Mouse (Mus musculus) testis, adult 2 months (tissue): ENCODE data around the gene Pkp4. TPM values are rescaled to one million over a fixed set of nuclear protein-coding genes. Genes with fewer than 3 reads are reported as not detected.

ENCODE experiments used
- H3K27ac ChIP-seq: fragments of 200-500 bp; 2 replicates; pipeline ENCODE4 v1.5.1; 2012; ENCODE audit warnings: low read depth, low read length; ENCODE audit not compliant: control insufficient read depth, insufficient read depth
- H3K27me3 ChIP-seq: fragments of 200-500 bp; 2 replicates; pipeline ENCODE4 v1.6.1; 2012; ENCODE audit warnings: mild to moderate bottlenecking, low read length, moderate library complexity; ENCODE audit not compliant: control insufficient read depth, insufficient read depth
- H3K36me3 ChIP-seq: fragments of 200-500 bp; 2 replicates; pipeline ENCODE4 v1.6.1; 2012; ENCODE audit warnings: mild to moderate bottlenecking, low read length; ENCODE audit not compliant: control insufficient read depth, insufficient read depth
- H3K4me1 ChIP-seq: fragments of 200-500 bp; 2 replicates; pipeline ENCODE4 v1.6.1; 2012; ENCODE audit warnings: low read length; ENCODE audit not compliant: control insufficient read depth, insufficient read depth
- H3K4me3 ChIP-seq: fragments of 200-500 bp; 2 replicates; pipeline ENCODE4 v1.5.1; 2012; ENCODE audit warnings: low read depth, mild to moderate bottlenecking, low read length, moderate library complexity, mixed read lengths; ENCODE audit not compliant: control insufficient read depth
- CTCF ChIP-seq: fragments of 200-500 bp; IDR thresholded peaks from 2 replicates; pipeline ENCODE4 v1.5.1; 2012; ENCODE audit warnings: low read depth, mild to moderate bottlenecking, inconsistent platforms, low read length, moderate library complexity; ENCODE audit not compliant: control insufficient read depth, insufficient read depth, insufficient replicate concordance
- POLR2A ChIP-seq: fragments of 200-500 bp; IDR thresholded peaks from 2 replicates; pipeline ENCODE4 v1.6.1; 2012; ENCODE audit warnings: low read depth, mild to moderate bottlenecking, inconsistent platforms, low read length, moderate library complexity; ENCODE audit not compliant: control insufficient read depth
- polyA plus RNA-seq: library from polyadenylated mRNA; depleted of rRNA; stranded (reverse); fragments of >200 nt; gene quantifications from 2 replicates; pipeline ENCODE4 v1.2.3, GENCODE M21; 2012

Gene Pkp4
- polyA plus RNA-seq, 1 experiment, result 9.4 TPM

GRCm38 (mm10) chr2:59183541-59183940 is 22.9 kb downstream of the Pkp4 start:
- no peaks in the 10 kb centered on the region for H3K27me3 ChIP-seq
- H3K4me1 ChIP-seq, result no peaks in the 10 kb centered on the region
- no peak for TF ChIP-seq CTCF
- no peak for TF ChIP-seq POLR2A
- H3K27ac ChIP-seq, result no peak overlapping the region
- no peaks in the 10 kb centered on the region for H3K36me3 ChIP-seq
- H3K4me3 ChIP-seq, result no peak overlapping the region

- no peaks in the 10 kb centered on the region for H3K4me1 ChIP-seq
- no peak overlapping the region for H3K4me3 ChIP-seq
- no peak overlapping the region for H3K27ac ChIP-seq
- no peaks in the 10 kb centered on the region for H3K27me3 ChIP-seq
- TF ChIP-seq CTCF, result no peak
- no peak for TF ChIP-seq POLR2A
- no peaks in the 10 kb centered on the region for H3K36me3 ChIP-seq
Measured at GRCm38 (mm10) chr2:59184107-59185064, 23.7 kb downstream of the Pkp4 start.

DNA sequence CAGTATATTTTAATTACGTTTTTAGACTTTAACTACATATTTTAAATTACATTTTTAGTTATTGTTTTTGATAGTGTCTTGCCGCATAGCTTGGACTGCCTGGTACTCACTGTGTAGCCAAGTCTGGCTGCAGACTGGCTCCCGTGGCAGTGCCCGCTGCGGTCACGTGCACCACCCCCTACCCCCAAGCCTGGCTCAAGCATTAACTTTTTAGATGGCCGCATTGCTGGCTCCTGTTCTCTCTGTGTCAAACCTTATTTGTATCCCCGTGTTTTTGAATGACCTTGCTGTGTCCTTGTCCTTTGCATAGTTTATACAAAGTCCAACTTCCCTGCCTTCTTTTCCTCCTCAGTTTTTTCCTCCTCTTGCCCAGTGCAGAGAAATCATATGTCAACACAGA is 25.5 kb downstream of the Pkp4 start:
- no peak overlapping the region for H3K27ac ChIP-seq
- H3K4me1 ChIP-seq, result no peaks in the 10 kb centered on the region
- TF ChIP-seq CTCF, result no peak
- no peak for TF ChIP-seq POLR2A
- no peak overlapping the region for H3K4me3 ChIP-seq
- no peaks in the 10 kb centered on the region for H3K36me3 ChIP-seq
- no peaks in the 10 kb centered on the region for H3K27me3 ChIP-seq

GRCm38 (mm10) chr2:59186966-59187365 is 26.3 kb downstream of the Pkp4 start:
- TF ChIP-seq CTCF (no peak), POLR2A (no peak)
- Histone ChIP-seq H3K36me3 (no peaks in the 10 kb centered on the region), H3K27me3 (no peaks in the 10 kb centered on the region), H3K4me3 (no peak overlapping the region), H3K4me1 (no peaks in the 10 kb centered on the region), H3K27ac (no peak overlapping the region)

- no peaks in the 10 kb centered on the region for H3K36me3 ChIP-seq
- H3K27me3 ChIP-seq, result no peaks in the 10 kb centered on the region
- TF ChIP-seq POLR2A (no peak), CTCF (no peak)
- H3K27ac ChIP-seq, result no peak overlapping the region
- H3K4me1 ChIP-seq, result no peaks in the 10 kb centered on the region
- H3K4me3 ChIP-seq, result no peak overlapping the region
Measured at GRCm38 (mm10) chr2:59188306-59188705, 27.7 kb downstream of the Pkp4 start.

DNA sequence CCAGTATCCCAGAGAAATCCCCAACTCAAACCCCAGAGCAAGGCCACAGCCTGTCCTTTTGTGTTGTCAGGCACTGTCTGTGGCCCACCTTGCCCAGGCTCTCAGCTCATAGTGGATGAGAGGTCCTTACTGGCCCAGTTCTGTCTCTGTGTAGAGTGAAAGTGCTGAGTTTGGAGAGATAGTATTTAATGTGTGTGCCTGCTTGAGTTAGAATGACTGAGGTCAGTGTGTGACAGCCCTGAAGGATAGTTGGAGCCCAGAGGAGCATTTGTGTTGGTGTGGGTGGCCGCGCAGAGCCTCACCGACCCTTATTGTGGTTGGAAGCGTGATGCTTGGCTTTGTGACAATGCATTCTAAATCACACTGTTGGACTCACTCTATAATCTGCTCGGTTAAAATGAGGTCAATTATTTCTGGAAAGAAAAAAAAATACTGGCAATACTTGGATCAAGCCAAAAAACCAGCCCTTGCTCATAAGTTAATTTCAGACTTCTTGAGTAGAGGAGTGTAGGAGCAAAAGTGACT is 29.1 kb downstream of the Pkp4 start:
- no peak for TF ChIP-seq CTCF
- TF ChIP-seq POLR2A, result no peak
- Histone ChIP-seq H3K27ac (no peak overlapping the region), H3K4me3 (no peak overlapping the region), H3K36me3 (no peaks in the 10 kb centered on the region), H3K27me3 (no peaks in the 10 kb centered on the region), H3K4me1 (no peaks in the 10 kb centered on the region)

GRCm38 (mm10) chr2:59190186-59190585 is 29.5 kb downstream of the Pkp4 start:
- Histone ChIP-seq H3K27ac (no peak overlapping the region), H3K27me3 (no peaks in the 10 kb centered on the region), H3K4me1 (no peaks in the 10 kb centered on the region), H3K4me3 (no peak overlapping the region), H3K36me3 (no peaks in the 10 kb centered on the region)
- no peak for TF ChIP-seq POLR2A
- TF ChIP-seq CTCF, result no peak
